26 mouse cellular contexts compared by ENCODE assay signal in the genomic region with DNA sequence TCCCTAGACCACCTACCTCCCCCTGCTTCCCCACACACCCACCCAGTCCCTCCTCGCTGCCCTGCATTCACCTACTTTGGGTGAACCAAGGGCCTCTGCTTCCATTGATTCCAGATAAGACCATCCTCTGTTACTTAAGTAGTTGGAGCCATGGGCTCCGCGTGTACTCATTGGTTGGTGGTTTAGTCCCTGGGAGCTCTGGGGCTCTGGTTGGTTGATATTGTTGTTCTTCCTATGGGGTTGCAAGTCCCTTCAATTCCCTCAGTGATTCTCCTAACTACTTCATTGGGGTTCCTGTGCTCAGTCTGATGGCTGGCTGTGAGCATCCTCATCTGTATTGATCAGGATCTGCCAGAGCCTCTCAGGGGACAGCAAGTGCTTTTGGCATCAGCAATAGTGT.
DNase-seq lines count a peak whose midpoint lies in the region; ATAC-seq lines count a peak whose summit lies in the region.
"Had no signal": no experiment of that assay in that cellular context is flagged by ENCODE, and none has a peak within 500 bp of the region (broad histone marks: within the 10 kb centered on the region; RNA-seq: fewer than 3 reads in every experiment).

No protein-coding gene starts in this region.

- no peaks in the 10 kb centered on the region for H3K9me3 ChIP-seq in kidney, embryonic 15.5 days (replicated peaks)
- H3K9me3 ChIP-seq: embryonic facial prominence, embryonic 10.5 days; embryonic facial prominence, embryonic 13.5 days; forebrain, embryonic 12.5 days; forebrain, embryonic 15.5 days; heart, embryonic 10.5 days; heart, embryonic 13.5 days had no signal

- no peak overlapping the region for H3K4me3 ChIP-seq in kidney, embryonic 15.5 days (replicated peaks)
- H3K4me3 ChIP-seq: embryonic facial prominence, embryonic 10.5 days; embryonic facial prominence, embryonic 13.5 days; erythroblast, embryonic 14.5 days; forebrain, embryonic 12.5 days; forebrain, embryonic 15.5 days; heart, adult 2 months; heart, embryonic 10.5 days; heart, embryonic 13.5 days had no signal

- H3K36me3 ChIP-seq in kidney, embryonic 15.5 days = no peaks in the 10 kb centered on the region
- H3K36me3 ChIP-seq: embryonic facial prominence, embryonic 10.5 days; embryonic facial prominence, embryonic 13.5 days; forebrain, embryonic 12.5 days; forebrain, embryonic 15.5 days; heart, embryonic 10.5 days; heart, embryonic 13.5 days had no signal

- H3K27ac ChIP-seq in kidney, embryonic 15.5 days = no peak overlapping the region
- H3K27ac ChIP-seq: embryonic facial prominence, embryonic 10.5 days; embryonic facial prominence, embryonic 13.5 days; forebrain, embryonic 12.5 days; forebrain, embryonic 15.5 days; heart, adult 2 months; heart, embryonic 10.5 days; heart, embryonic 13.5 days; hindbrain, embryonic 14.5 days; hindbrain, postnatal 0 days had no signal

- H3K4me1 ChIP-seq in kidney, embryonic 15.5 days = no peaks in the 10 kb centered on the region
- H3K4me1 ChIP-seq: embryonic facial prominence, embryonic 10.5 days; embryonic facial prominence, embryonic 13.5 days; forebrain, embryonic 12.5 days; forebrain, embryonic 15.5 days; heart, embryonic 10.5 days; heart, embryonic 13.5 days had no signal

- no peak overlapping the region for H3K9ac ChIP-seq in kidney, embryonic 15.5 days
- H3K9ac ChIP-seq: embryonic facial prominence, embryonic 13.5 days; forebrain, embryonic 12.5 days; forebrain, embryonic 15.5 days; heart, embryonic 13.5 days; hindbrain, embryonic 14.5 days had no signal

- peak; percentile 3 to 8 for DNase-seq in cerebellum, adult 18-20 months
- DNase-seq in cerebellum, adult 8-10 months = no peak
- peak; percentile 16 to 48 for DNase-seq in cerebellum, postnatal 10 days
- DNase-seq in cerebellum, postnatal 25 days = peak; percentile 35 to 50
- no peak for DNase-seq in neural tube, embryonic 10.5 days (ENCODE audit: extremely low spot score, low spot score)
- DNase-seq: adrenal gland, adult 2 months; adrenal gland, postnatal 14 days; embryo, embryonic 11 days; gastrocnemius, postnatal 25 days; heart, adult 2 months; heart, postnatal 14 days; heart, postnatal 4 days; kidney, adult 18-20 months had no signal

- no peaks in the 10 kb centered on the region for H3K27me3 ChIP-seq in kidney, embryonic 15.5 days
- H3K27me3 ChIP-seq: embryonic facial prominence, embryonic 13.5 days; forebrain, embryonic 12.5 days; forebrain, embryonic 15.5 days; heart, embryonic 13.5 days had no signal

- no peak for ATAC-seq in kidney, embryonic 15.5 days (replicated peaks; ENCODE audit: low FRiP score)
- ATAC-seq: CD4-positive, CD25-positive, alpha-beta regulatory T cell, adult 4 months; forebrain, embryonic 15.5 days; inflammation-experienced regulatory T-cells, adult 6 months; intestine, embryonic 16.5 days had no signal

- no peak overlapping the region for H3K4me2 ChIP-seq in kidney, embryonic 15.5 days
- H3K4me2 ChIP-seq: embryonic facial prominence, embryonic 13.5 days; forebrain, embryonic 12.5 days; forebrain, embryonic 15.5 days; heart, embryonic 13.5 days; hindbrain, embryonic 14.5 days had no signal

- WGBS in kidney, embryonic 15.5 days = 91% methylated on average over 3 of the region's 3 CpGs

Comparison
In these comparisons a context has a peak if more than half of its experiments do, and no peak if none do; other contexts are left out.
1. DNase-seq: peak in cerebellum, adult 18-20 months (2 of 2), cerebellum, postnatal 10 days (2 of 2) and cerebellum, postnatal 25 days (2 of 2); none in cerebellum, adult 8-10 months (single experiment) and neural tube, embryonic 10.5 days (single experiment).